Mouse (Mus musculus) WW6 (cell line): Measurements from ENCODE around the gene Ndufab1.
"Not testable (repeated sequence)": the region's sequence is repeated elsewhere in the genome, so short reads cannot be mapped to it uniquely, and the experiment has no call there.

ENCODE experiments used
- DNase-seq: peaks from one replicate; pipeline ENCODE4 v3.0.0-alpha.2; 2013; ENCODE audit warnings: low read depth, low spot score

Gene Ndufab1

DNA sequence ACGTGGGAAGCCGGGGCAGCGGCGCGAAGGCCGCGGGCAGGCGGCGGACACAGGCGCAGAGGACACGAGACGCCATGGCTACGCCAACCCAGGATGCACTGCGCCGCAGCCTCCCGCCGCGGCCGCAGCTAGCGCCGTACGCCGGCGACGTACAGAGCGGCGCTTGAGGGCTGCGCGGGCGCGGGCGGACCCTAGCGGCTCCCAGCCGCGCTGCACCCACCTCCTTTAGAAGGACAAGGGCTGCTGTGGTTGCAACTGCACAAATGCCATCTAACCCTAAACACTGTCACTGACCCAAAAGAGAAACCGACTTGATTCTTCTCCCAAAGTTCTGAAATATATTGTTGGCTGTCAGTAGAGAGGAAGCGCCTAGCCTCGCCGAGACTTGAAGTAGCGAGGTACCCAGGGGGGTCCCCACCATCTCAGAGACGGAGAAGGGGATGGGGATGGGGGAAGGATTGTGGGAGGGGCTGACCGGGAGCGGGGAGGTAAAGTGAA, at the start of gene Ndufab1:
Ndufab1 (minus strand) TSS at position 140 of the 498 bp plus-strand sequence.
- peak; percentile 84 for DNase-seq

- DNase-seq: no peak
Measured at GRCm38 (mm10) chr7:122140991-122141390, 39.3 kb upstream of the Ndufab1 start.

DNA sequence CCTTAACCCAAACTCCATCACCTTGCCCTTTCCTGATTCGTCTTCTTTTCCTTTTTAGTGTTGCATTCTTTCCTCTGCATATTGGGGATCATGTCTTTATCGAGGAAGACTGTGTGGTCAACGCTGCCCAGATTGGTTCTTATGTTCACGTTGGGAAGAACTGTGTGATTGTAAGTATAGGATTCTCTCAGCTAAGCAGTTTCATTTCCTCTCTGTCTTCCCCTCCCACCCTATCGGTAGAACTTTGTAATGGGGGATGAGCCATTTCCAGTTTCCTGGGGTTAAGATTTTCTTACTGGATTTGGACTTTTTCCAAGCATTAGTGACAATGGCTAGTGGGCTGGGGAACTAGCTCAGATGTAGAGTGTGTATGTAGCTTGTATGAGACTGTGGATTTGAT, 36.5 kb upstream of the Ndufab1 start:
- DNase-seq: no peak

DNA sequence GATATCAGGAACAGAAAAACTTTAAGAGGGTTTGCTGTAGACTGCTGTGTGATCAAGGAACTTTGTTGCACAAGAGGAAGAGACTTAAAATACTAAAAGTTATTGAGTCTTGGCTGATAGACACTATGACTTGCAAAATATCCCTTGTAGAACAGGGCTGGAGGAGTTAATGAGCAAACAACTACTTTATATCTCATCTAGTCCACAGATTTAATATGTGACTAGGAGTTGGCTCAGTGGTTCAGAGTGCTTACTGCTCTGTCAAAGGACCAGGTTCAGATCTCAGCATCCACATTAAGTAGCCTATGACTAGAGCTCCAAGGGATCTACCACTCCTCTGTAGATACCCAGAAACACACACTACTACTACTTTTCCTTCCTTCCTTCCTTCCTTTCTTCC, 35.4 kb upstream of the Ndufab1 start:
- no peak for DNase-seq

GRCm38 (mm10) chr7:122135070-122135469, 33.4 kb upstream of the Ndufab1 start:
- no peak for DNase-seq

DNA sequence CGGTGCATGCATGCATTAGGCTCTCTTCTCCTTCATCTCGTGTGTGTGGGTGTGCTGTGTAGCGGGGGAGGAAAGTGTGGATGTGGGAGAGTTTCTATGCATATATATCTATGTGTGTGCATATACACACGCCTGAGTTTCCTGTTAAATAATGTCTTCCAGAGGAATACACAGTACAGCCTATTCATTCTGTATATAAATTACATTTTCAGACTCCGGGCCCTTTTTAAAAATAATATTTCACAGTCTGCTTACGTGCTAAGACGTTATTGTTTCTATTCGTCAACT, 31.6 kb upstream of the Ndufab1 start:
- no peak for DNase-seq

GRCm38 (mm10) chr7:122132497-122133337, 31.0 kb upstream of the Ndufab1 start, which contains the start of the genes Palb2 and Dctn5:
Gene Palb2, minus strand, starts transcription at chr7:122132985.
Gene Dctn5, plus strand, starts transcription at chr7:122133041.
- peak; percentile 93 for DNase-seq

GRCm38 (mm10) chr7:122131834-122132233, 30.1 kb upstream of the Ndufab1 start:
- no peak for DNase-seq

DNA sequence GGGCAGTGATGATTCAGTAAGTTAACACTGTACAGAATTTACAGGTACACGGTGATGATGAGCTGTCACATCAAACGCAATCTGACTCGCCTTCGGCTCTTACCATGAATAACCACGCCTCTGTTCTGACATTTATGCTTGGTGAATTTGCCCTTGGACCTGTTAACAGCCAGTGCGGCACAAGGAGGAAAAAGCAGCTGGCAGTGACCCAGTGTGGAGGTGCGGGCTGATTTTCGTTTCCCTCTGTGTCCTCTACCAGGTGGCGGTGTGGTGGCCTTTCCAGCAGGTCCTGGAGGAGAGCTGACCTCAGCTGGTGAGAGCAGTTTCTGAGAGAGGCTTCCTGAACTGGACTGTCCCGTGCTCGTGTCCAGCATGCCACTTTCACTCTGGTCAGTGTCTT, 25.3 kb upstream of the Ndufab1 start:
- DNase-seq: no peak

- DNase-seq: no peak
Measured at GRCm38 (mm10) chr7:122125636-122126035, 23.9 kb upstream of the Ndufab1 start.

- DNase-seq: no peak
Measured at GRCm38 (mm10) chr7:122123518-122123917, 21.8 kb upstream of the Ndufab1 start.

DNA sequence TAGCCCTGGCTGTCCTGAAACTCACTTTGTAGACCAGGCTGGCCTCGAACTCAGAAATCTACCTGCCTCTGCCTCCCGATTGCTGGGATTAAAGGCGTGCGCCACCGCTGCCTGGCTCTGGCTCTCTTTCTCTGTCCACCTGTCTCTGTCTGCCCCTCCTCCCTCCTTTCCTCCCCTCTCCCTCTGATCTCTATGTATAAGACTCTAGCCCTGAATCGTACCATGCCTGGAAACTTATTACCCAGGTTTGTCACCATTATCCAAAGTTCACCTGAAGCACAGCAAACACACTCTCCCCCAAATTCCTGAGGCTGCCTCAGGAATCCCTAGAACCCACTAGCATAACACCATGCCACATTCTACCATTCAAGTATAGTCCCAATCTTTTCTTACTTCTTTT, 6.5 kb upstream of the Ndufab1 start:
- no peak for DNase-seq

DNA sequence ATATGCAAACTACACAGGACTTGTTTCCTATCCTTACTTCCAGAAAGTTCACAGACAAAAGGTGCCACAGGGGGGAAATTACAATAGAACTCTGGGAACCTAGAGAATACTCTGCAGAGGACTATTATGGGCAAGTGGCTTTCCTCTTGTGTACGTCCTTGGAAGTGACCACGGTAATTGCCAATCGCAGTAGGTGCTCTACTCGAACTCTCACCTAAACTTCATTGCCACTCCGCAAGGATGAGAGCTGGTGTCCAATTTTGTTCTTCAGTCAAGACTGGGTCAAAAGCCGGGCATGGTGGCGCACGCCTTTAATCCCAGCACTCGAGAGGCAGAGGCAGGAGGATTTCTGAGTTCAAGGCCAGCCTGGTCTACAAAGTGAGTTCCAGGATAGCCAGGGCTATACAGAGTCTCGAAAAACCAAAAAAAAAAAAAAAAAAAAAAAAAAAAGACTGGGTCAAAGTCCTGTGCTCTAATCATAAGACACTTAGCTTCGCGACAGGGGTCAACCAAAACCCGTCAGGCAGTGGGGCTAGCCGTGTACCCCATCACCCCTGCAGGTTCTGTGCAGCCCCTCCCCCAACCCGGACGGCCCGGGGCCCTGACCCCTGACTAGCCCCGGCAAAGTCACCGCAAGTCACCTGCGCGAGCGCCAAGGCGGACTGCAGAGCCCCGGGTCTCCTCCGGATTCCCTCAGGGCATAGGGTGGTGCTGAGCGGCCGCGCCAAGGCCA, 506 bp downstream of the Ndufab1 start:
- DNase-seq: not testable (repeated sequence)

GRCm38 (mm10) chr7:122099222-122099621, 2.5 kb downstream of the Ndufab1 start:
- DNase-seq: peak; percentile 38

GRCm38 (mm10) chr7:122098009-122098408, 3.7 kb downstream of the Ndufab1 start:
- no peak for DNase-seq

GRCm38 (mm10) chr7:122094564-122095330, 6.9 kb downstream of the Ndufab1 start:
- DNase-seq: no peak

DNA sequence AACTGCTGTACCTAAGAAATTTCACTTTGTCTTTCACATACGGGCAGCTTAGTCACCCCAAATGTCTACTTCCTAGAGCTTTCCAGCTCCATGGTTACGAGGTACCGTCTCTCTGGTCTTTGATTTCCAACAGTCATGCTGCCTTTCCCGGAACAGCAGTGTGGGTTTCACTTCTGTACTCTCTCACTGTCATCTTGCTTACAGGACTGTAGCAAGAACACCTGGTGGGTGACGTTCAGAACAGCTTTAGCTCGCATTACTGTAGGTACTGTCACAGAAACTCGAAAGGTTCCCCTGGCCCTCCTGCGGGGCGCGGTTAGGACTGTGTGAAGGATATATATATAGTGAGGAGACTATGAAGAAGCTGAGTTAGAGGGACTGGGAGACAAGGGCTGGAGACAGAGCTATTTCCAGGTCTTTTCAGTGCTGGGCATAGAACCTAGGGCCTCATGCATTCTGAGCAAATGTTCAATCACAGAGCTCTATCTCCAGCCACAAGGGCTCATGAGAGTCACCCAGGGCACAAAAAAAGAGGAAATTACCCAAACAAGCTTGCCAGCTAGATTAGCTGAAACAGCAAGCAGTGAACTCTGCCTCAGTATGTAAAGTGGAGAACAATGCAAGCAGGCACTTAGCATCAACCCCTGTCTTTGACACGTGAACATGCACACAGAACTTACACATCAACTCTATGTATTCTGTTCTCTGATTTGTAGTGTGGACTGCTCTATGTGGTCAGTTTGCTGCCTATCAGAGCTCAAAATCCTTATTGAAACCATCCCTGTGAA, 14.3 kb downstream of the Ndufab1 start:
- no peak for DNase-seq

DNA sequence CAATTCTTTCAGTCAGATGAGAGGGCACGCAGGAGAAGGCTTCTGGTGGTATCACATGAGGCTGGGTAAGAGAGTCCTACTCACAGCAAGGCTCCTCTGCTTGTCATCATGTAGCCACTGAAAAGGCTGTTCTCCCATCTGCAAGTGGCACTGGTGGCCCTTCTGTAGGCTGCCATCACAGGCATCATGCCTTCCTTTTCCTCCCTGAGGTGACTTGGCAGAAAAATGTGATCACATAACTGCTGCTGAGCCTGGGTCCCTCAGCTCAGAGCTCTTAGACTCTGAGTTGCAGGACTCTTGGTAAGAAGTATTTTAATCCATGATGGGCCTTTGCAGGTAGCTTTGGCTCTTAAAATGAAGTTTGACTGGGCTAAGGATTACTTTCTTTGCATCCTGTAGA, 20.6 kb downstream of the Ndufab1 start:
- DNase-seq: no peak

- no peak for DNase-seq
Measured at GRCm38 (mm10) chr7:122079798-122080554, 21.7 kb downstream of the Ndufab1 start.

DNA sequence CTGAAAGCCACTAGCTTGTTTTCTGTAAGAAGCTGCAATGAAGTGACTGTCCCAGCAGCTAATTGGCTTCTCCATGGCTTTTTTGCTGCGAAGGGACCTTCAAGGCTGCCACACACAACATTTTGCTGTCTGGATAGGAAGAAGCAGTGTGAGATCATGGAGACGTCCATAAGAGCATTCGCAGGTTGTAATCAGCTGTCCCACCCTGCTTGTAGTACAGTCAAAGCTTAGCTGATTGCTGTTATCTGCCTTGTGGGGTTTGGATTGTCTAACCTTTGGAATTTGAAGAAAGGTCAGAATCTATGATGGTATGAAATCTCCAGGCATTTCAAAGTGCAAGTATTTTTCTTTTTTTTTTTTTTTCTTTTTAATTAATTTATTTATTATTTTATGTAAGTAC, 27.3 kb downstream of the Ndufab1 start:
- no peak for DNase-seq
